Mouse (Mus musculus): ENCODE data around the gene Hinfp. TPM values are rescaled to one million over a fixed set of nuclear protein-coding genes. Genes with fewer than 3 reads are reported as not detected.

The Hinfp gene
- total RNA-seq (2018; cell fraction: chromatin; rRNA removed): 100 to 1,000 TPM in 11 of 26 experiments, 10 to 100 TPM in 15; 21.2 to 178 (median 96.4) TPM
- 10 to 100 TPM in 12 of 26 experiments, 1 to 10 TPM in 14; 2.9 to 17.1 (median 8.6) TPM for total RNA-seq (2018; cell fraction: cytosol; rRNA removed)
- total RNA-seq (2018; cell fraction: nucleus; rRNA removed): 100 to 1,000 TPM in 1 of 26 experiments, 10 to 100 TPM in 25; 20.0 to 114 (median 54.3) TPM
- polyA plus RNA-seq (2018): 5.9 to 13.1 TPM (median 6.2 TPM) in 3 replicates

- WGBS (ENCODE audit: missing documents): under 1% methylated on average over 50 of the region's 54 CpGs
- Histone ChIP-seq H3K27ac (peak within 1 kb of the TSS; percentile 60), H3K4me3 (ENCODE audit: inconsistent target) (peak within 1 kb of the TSS; percentile 92), H3K36me3 (ENCODE audit: inconsistent target) (peaks cover 28% of the 10 kb centered on the region), H3K79me2 (ENCODE audit: inconsistent target) (peaks cover 38% of the 10 kb centered on the region)
These were observed at the start of gene Hinfp for GRCm38 (mm10) chr9:44305466-44306079. Hinfp (minus strand) TSS chr9:44305671.

- Histone ChIP-seq H3K27ac (no peak overlapping the region), H3K79me2 (ENCODE audit: inconsistent target) (peaks cover 60% of the 10 kb centered on the region), H3K4me3 (ENCODE audit: inconsistent target) (no peak overlapping the region), H3K36me3 (ENCODE audit: inconsistent target) (peaks cover 98% of the 10 kb centered on the region)
- WGBS (ENCODE audit: missing documents): 94% methylated on average over 6 of the region's 6 CpGs
These were observed 47.7 kb upstream of the Hinfp start for GRCm38 (mm10) chr9:44353142-44353541.

- H3K36me3 ChIP-seq (ENCODE audit: inconsistent target): peaks cover 98% of the 10 kb centered on the region
- no peak overlapping the region for H3K27ac ChIP-seq
- H3K79me2 ChIP-seq (ENCODE audit: inconsistent target): peaks cover 51% of the 10 kb centered on the region; the same call in 1 of the 2 replicates
- WGBS (ENCODE audit: missing documents): 92% methylated on average over 9 of the region's 10 CpGs
- H3K4me3 ChIP-seq (ENCODE audit: inconsistent target): no peak overlapping the region
These were observed 46.9 kb upstream of the Hinfp start for GRCm38 (mm10) chr9:44352337-44352736.

GRCm38 (mm10) chr9:44351396-44351795, 45.9 kb upstream of the Hinfp start:
- H3K79me2 ChIP-seq (ENCODE audit: inconsistent target): peaks cover 42% of the 10 kb centered on the region; the same call in 1 of the 2 replicates
- peaks cover 95% of the 10 kb centered on the region for H3K36me3 ChIP-seq (ENCODE audit: inconsistent target)
- WGBS (ENCODE audit: missing documents): 95% methylated on average over 4 of the region's 4 CpGs
- H3K4me3 ChIP-seq (ENCODE audit: inconsistent target): no peak overlapping the region
- no peak overlapping the region for H3K27ac ChIP-seq

- 100% methylated on average over 3 of the region's 4 CpGs for WGBS (ENCODE audit: missing documents)
- H3K79me2 ChIP-seq (ENCODE audit: inconsistent target): peaks cover 15% of the 10 kb centered on the region; the same call in 1 of the 2 replicates
- peaks cover 67% of the 10 kb centered on the region for H3K36me3 ChIP-seq (ENCODE audit: inconsistent target)
- H3K27ac ChIP-seq: no peak overlapping the region
- no peak overlapping the region for H3K4me3 ChIP-seq (ENCODE audit: inconsistent target)
These were observed 43.1 kb upstream of the Hinfp start for GRCm38 (mm10) chr9:44348546-44348945.

- peaks cover 15% of the 10 kb centered on the region for H3K79me2 ChIP-seq (ENCODE audit: inconsistent target)
- H3K4me3 ChIP-seq (ENCODE audit: inconsistent target): no peak overlapping the region
- no peak overlapping the region for H3K27ac ChIP-seq
- 92% methylated on average over 4 of the region's 4 CpGs for WGBS (ENCODE audit: missing documents)
- peaks cover 57% of the 10 kb centered on the region for H3K36me3 ChIP-seq (ENCODE audit: inconsistent target)
These were observed 42.1 kb upstream of the Hinfp start for GRCm38 (mm10) chr9:44347621-44348020.

- Histone ChIP-seq H3K79me2 (ENCODE audit: inconsistent target) (peaks cover 15% of the 10 kb centered on the region), H3K36me3 (ENCODE audit: inconsistent target) (peaks cover 53% of the 10 kb centered on the region), H3K27ac (no peak overlapping the region), H3K4me3 (ENCODE audit: inconsistent target) (no peak overlapping the region)
- 94% methylated on average over 9 of the region's 9 CpGs for WGBS (ENCODE audit: missing documents)
These were observed 41.7 kb upstream of the Hinfp start for GRCm38 (mm10) chr9:44347166-44347565.

GRCm38 (mm10) chr9:44345570-44346433, 40.3 kb upstream of the Hinfp start:
- WGBS (ENCODE audit: missing documents): 100% methylated on average over 5 of the region's 6 CpGs
- H3K36me3 ChIP-seq (ENCODE audit: inconsistent target): peaks cover 39% of the 10 kb centered on the region
- no peak overlapping the region for H3K27ac ChIP-seq

GRCm38 (mm10) chr9:44343781-44344421, 38.4 kb upstream of the Hinfp start, which contains the start of gene Hmbs:
Hmbs (minus strand) TSS chr9:44344228.
- under 1% methylated on average over 39 of the region's 39 CpGs for WGBS (ENCODE audit: missing documents)
- Histone ChIP-seq H3K4me3 (ENCODE audit: inconsistent target) (peak within 1 kb of the TSS; percentile 59), H3K36me3 (ENCODE audit: inconsistent target) (peaks cover 21% of the 10 kb centered on the region), H3K79me2 (ENCODE audit: inconsistent target) (peaks cover 36% of the 10 kb centered on the region), H3K27ac (peak within 1 kb of the TSS; percentile 34)

More at GRCm38 (mm10) chr9:44345570-44346433, 40.3 kb upstream of the Hinfp start:
- Histone ChIP-seq H3K79me2 (ENCODE audit: inconsistent target) (peaks cover 28% of the 10 kb centered on the region), H3K4me3 (ENCODE audit: inconsistent target) (no peak overlapping the region)

- peaks cover 36% of the 10 kb centered on the region for H3K79me2 ChIP-seq (ENCODE audit: inconsistent target)
- peak overlapping the region; percentile 59 for H3K4me3 ChIP-seq (ENCODE audit: inconsistent target)
- H3K27ac ChIP-seq: peak overlapping the region; percentile 34
- H3K36me3 ChIP-seq (ENCODE audit: inconsistent target): peaks cover 15% of the 10 kb centered on the region
- whole genome bisulfite sequencing (ENCODE audit: missing documents): 9% methylated on average over 6 of the region's 6 CpGs
These were observed 37.8 kb upstream of the Hinfp start for GRCm38 (mm10) chr9:44343290-44343689.

- 82% methylated on average over 1 of the region's 1 CpGs for WGBS (ENCODE audit: missing documents)
- Histone ChIP-seq H3K27ac (no peak overlapping the region), H3K36me3 (ENCODE audit: inconsistent target) (peaks cover 8% of the 10 kb centered on the region), H3K4me3 (ENCODE audit: inconsistent target) (peak overlapping the region; percentile 59; the same call in 1 of the 2 replicates), H3K79me2 (ENCODE audit: inconsistent target) (peaks cover 42% of the 10 kb centered on the region)
These were observed 37.1 kb upstream of the Hinfp start for GRCm38 (mm10) chr9:44342605-44343004.

- Histone ChIP-seq H3K79me2 (ENCODE audit: inconsistent target) (peaks cover 46% of the 10 kb centered on the region), H3K4me3 (ENCODE audit: inconsistent target) (no peak overlapping the region), H3K36me3 (ENCODE audit: inconsistent target) (peaks cover 4% of the 10 kb centered on the region; the same call in 1 of the 2 replicates), H3K27ac (no peak overlapping the region)
- WGBS (ENCODE audit: missing documents): 83% methylated on average over 3 of the region's 3 CpGs
These were observed 36.7 kb upstream of the Hinfp start for GRCm38 (mm10) chr9:44342173-44342572.

GRCm38 (mm10) chr9:44341487-44341886, 36.0 kb upstream of the Hinfp start:
- Histone ChIP-seq H3K79me2 (ENCODE audit: inconsistent target) (peaks cover 53% of the 10 kb centered on the region), H3K36me3 (ENCODE audit: inconsistent target) (no peaks in the 10 kb centered on the region), H3K4me3 (ENCODE audit: inconsistent target) (no peak overlapping the region), H3K27ac (no peak overlapping the region)
- WGBS (ENCODE audit: missing documents): 100% methylated on average over 5 of the region's 5 CpGs

- Histone ChIP-seq H3K27ac (no peak overlapping the region), H3K36me3 (ENCODE audit: inconsistent target) (no peaks in the 10 kb centered on the region), H3K79me2 (ENCODE audit: inconsistent target) (peaks cover 64% of the 10 kb centered on the region), H3K4me3 (ENCODE audit: inconsistent target) (no peak overlapping the region)
- 88% methylated on average over 5 of the region's 5 CpGs for WGBS (ENCODE audit: missing documents)
These were observed 33.1 kb upstream of the Hinfp start for GRCm38 (mm10) chr9:44338574-44338973.
